Mouse (Mus musculus) intestine, embryonic 16.5 days (tissue): Measurements from ENCODE around the gene Hoxa3. TPM values are rescaled to one million over a fixed set of nuclear protein-coding genes. Genes with fewer than 3 reads are reported as not detected.
A peak's percentile ranks its signal among the peaks of the same experiment; 100 is the strongest.

Experiments used
- ATAC-seq: fragments of 200-750 bp; cut with Nextera tagmentation; 2 replicates; pipeline ENCODE4 v1.8.0; 2017; ENCODE audit warnings: moderate TSS enrichment, moderate library complexity
- H3K27ac ChIP-seq: fragments of 300-500 bp; sonication (generic); 2 replicates; pipeline ENCODE4 v1.5.1; 2014; ENCODE audit warnings: mild to moderate bottlenecking, low read length
- H3K27me3 ChIP-seq: fragments of 300-500 bp; sonication (generic); replicated peaks from 2 replicates; pipeline ENCODE4 v1.6.1; 2014; ENCODE audit warnings: low read length, control low read depth, mixed read lengths; ENCODE audit not compliant: control insufficient read depth, insufficient read depth
- H3K36me3 ChIP-seq: fragments of 300-500 bp; sonication (generic); 2 replicates; pipeline ENCODE4 v1.6.1; 2014; ENCODE audit warnings: low read length, control low read depth; ENCODE audit not compliant: control insufficient read depth, insufficient read depth
- H3K4me1 ChIP-seq: fragments of 300-500 bp; sonication (generic); 2 replicates; pipeline ENCODE4 v1.6.1; 2014; ENCODE audit warnings: low read length, control low read depth, mixed read lengths; ENCODE audit not compliant: control insufficient read depth, insufficient read depth
- H3K4me2 ChIP-seq: fragments of 300-500 bp; sonication (generic); 2 replicates; pipeline ENCODE4 v1.6.1; 2014; ENCODE audit warnings: low read depth, low read length, control low read depth
- H3K4me3 ChIP-seq: fragments of 300-500 bp; sonication (generic); 2 replicates; pipeline ENCODE4 v1.5.1; 2014; ENCODE audit warnings: mild to moderate bottlenecking, low read length
- H3K9ac ChIP-seq: fragments of 300-500 bp; sonication (generic); 2 replicates; pipeline ENCODE4 v1.6.1; 2014; ENCODE audit warnings: low read depth, low read length
- H3K9me3 ChIP-seq: fragments of 300-500 bp; sonication (generic); 2 replicates; pipeline ENCODE4 v1.6.1; 2016; ENCODE audit warnings: low read length, control low read depth; ENCODE audit not compliant: control insufficient read depth
- WGBS: fragments of 180-500 bp; shearing (Covaris S2); extraction: QIAGEN DNeasy Blood & Tissue Kit; methylation state at CpG from one replicate; pipeline ENCODE4 v1.1.7; 2014; 5-methylcytosine and 5-hydroxymethylcytosine counted together
- polyA plus RNA-seq: library from polyadenylated mRNA; unstranded; fragments of >200 nt; fragmentation: Nextera tagmentation; extraction: Ambion mirVana; gene quantifications from 2 replicates; pipeline ENCODE4 v1.2.1, GENCODE M21; 2015

Hoxa3 gene
- polyA plus RNA-seq, 1 experiment from 2014 or later = 5.9 TPM

DNA sequence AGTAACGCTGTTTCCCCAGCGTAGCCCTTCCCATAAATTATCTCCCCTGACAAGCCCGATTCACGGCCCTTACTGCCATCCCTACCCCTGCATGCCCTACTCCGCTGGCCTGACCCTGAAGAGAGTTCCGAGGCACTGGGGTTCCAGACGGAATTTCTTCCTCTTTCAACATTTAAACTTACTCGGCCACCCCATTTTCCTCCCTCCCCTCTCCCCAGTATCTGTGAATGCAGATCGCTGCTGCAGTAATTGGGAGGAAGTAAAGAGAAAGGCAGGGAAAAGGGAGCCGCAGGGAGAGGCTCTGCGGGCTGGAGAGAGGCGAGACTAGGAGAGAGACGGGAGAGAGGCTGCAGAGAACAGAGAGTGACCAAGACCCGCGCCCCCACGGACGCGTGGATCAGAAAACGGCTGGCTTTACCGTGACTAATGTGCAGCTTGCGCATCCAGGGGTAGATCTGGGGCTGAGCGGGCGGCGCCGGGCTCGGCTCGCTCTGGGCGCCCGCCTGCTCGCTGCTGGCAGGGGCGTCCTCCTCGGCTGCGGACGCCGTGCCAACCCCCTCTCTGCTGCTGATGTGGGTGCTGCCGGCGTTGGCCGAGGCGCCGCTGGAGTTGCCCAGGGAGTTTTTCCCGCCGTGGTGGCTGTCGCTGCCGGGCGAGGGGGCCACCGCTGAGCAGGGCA, 9.6 kb downstream of the Hoxa3 start:
- Histone ChIP-seq H3K27ac (peak overlapping the region; percentile 65), H3K27me3 (peaks cover 16% of the 10 kb centered on the region), H3K36me3 (no peaks in the 10 kb centered on the region), H3K9ac (peak overlapping the region; percentile 81), H3K9me3 (no peaks in the 10 kb centered on the region), H3K4me2 (peak overlapping the region; percentile 74), H3K4me1 (peaks cover 29% of the 10 kb centered on the region), H3K4me3 (peak overlapping the region; percentile 60)
- peak; percentile 9 for ATAC-seq
- 5% methylated on average over 43 of the region's 46 CpGs for WGBS

GRCm38 (mm10) chr6:52203121-52203370, 10.1 kb downstream of the Hoxa3 start:
- Histone ChIP-seq H3K4me1 (peaks cover 24% of the 10 kb centered on the region), H3K4me3 (peak overlapping the region; percentile 60), H3K27me3 (peaks cover 13% of the 10 kb centered on the region), H3K9ac (peak overlapping the region; percentile 81), H3K4me2 (peak overlapping the region; percentile 74), H3K9me3 (no peaks in the 10 kb centered on the region), H3K36me3 (no peaks in the 10 kb centered on the region), H3K27ac (peak overlapping the region; percentile 65)
- ATAC-seq = no peak
- WGBS = 13% methylated on average over 10 of the region's 10 CpGs

DNA sequence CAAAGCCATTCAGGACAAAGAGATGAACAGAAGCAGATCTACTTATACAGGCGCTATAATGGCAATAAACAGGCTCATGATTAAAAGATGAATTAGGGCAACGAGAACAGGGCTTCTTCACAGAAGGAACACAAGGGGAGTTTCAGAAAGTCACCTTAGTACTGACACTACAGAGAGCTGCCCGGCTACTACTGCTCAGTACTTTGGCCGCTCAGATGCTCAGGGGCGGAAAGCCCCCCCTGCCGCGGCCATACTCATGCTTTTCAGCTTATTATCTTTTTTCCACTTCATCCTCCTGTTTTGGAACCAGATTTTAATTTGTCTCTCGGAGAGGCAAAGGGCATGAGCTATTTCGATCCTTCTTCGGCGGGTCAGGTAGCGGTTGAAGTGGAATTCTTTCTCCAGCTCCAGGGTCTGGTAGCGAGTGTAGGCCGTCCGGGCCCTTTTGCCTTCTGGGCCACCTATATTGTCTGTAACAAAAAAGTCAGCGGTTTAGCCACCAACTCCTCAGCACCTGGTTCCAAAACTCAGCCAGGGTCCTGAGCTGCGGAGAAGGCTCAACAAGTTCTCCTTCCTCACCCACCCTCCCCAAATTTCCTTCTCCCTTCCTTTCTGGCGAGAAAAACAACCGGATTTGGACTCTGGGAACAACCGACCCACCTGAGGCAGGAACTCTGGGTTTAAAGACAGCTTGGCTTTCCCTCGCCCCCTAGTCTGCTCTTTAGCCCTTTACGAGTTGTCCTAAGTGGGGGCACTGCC, 10.6 kb downstream of the Hoxa3 start:
- H3K4me3 ChIP-seq = peak overlapping the region; percentile 60
- peaks cover 13% of the 10 kb centered on the region for H3K27me3 ChIP-seq
- peak overlapping the region; percentile 74 for H3K4me2 ChIP-seq
- peak overlapping the region; percentile 81 for H3K9ac ChIP-seq
- no peaks in the 10 kb centered on the region for H3K9me3 ChIP-seq
- peak overlapping the region; percentile 65 for H3K27ac ChIP-seq
- 30% methylated on average over 22 of the region's 22 CpGs for WGBS
- ATAC-seq = no peak
- H3K36me3 ChIP-seq = no peaks in the 10 kb centered on the region
- H3K4me1 ChIP-seq = peaks cover 26% of the 10 kb centered on the region

GRCm38 (mm10) chr6:52201269-52201668, 11.9 kb downstream of the Hoxa3 start:
- 48% methylated on average over 1 of the region's 1 CpGs for WGBS
- ATAC-seq = no peak

DNA sequence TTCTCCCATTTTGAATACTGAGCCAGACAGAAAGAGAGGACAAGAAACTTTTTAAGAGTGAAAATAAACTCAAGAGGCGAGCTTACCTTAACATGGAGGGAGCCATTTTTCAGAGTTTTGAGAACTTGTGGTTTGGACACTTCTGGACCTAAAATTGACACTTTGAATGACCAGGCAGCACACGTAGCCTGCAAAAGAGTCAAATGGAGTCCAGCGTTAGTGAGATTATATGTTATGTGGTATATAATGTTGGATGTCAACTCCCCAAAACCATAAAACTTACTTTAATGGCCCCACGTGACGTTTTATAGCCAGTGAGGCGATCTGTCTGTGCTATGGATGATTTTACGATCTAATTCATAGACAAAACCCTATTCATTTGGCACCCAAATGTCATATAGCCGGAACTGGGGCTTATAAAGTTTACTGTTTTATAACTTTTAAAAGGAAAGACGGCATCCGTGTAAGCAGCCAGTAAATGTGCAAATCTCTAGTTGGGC, 12.3 kb downstream of the Hoxa3 start:
- Histone ChIP-seq H3K9me3 (no peaks in the 10 kb centered on the region), H3K4me1 (peaks cover 23% of the 10 kb centered on the region), H3K27me3 (peaks cover 8% of the 10 kb centered on the region), H3K4me2 (peak overlapping the region; percentile 53), H3K9ac (peak overlapping the region; percentile 65), H3K4me3 (peak overlapping the region; percentile 34), H3K27ac (peak overlapping the region; percentile 64), H3K36me3 (no peaks in the 10 kb centered on the region)
- 19% methylated on average over 10 of the region's 10 CpGs for WGBS
- ATAC-seq = peak; percentile 33

More at GRCm38 (mm10) chr6:52201269-52201668, 11.9 kb downstream of the Hoxa3 start:
- H3K4me2 ChIP-seq = peak overlapping the region; percentile 53
- peaks cover 10% of the 10 kb centered on the region for H3K27me3 ChIP-seq
- H3K9ac ChIP-seq = peak overlapping the region; percentile 65
- H3K4me1 ChIP-seq = peaks cover 23% of the 10 kb centered on the region
- no peaks in the 10 kb centered on the region for H3K9me3 ChIP-seq
- 0 out of 2 replicates have a peak overlapping the region, but pooled peaks have one; percentile 53 for H3K27ac ChIP-seq
- no peaks in the 10 kb centered on the region for H3K36me3 ChIP-seq
- H3K4me3 ChIP-seq = peak overlapping the region; percentile 27

GRCm38 (mm10) chr6:52200073-52200750, 12.9 kb downstream of the Hoxa3 start:
- peak overlapping the region; percentile 53 for H3K4me2 ChIP-seq
- ATAC-seq = peak; percentile 52
- peaks cover 21% of the 10 kb centered on the region for H3K4me1 ChIP-seq
- no peaks in the 10 kb centered on the region for H3K36me3 ChIP-seq
- no peaks in the 10 kb centered on the region for H3K9me3 ChIP-seq
- peaks cover 2% of the 10 kb centered on the region; the same call in 1 of the 2 replicates for H3K27me3 ChIP-seq
- 19% methylated on average over 30 of the region's 30 CpGs for WGBS
- H3K9ac ChIP-seq = peak overlapping the region; percentile 65
- H3K27ac ChIP-seq = peak overlapping the region; percentile 64
- peak overlapping the region; percentile 34 for H3K4me3 ChIP-seq

GRCm38 (mm10) chr6:52197271-52197670, 15.9 kb downstream of the Hoxa3 start:
- H3K27ac ChIP-seq = peak overlapping the region; percentile 79; the same call in 1 of the 2 replicates
- H3K4me2 ChIP-seq = peak overlapping the region; percentile 16; the same call in 1 of the 2 replicates
- no peaks in the 10 kb centered on the region for H3K9me3 ChIP-seq
- H3K27me3 ChIP-seq = no peaks in the 10 kb centered on the region; the same call in 1 of the 2 replicates
- H3K4me3 ChIP-seq = no peak overlapping the region
- H3K36me3 ChIP-seq = no peaks in the 10 kb centered on the region
- H3K4me1 ChIP-seq = peaks cover 39% of the 10 kb centered on the region
- ATAC-seq = peak; percentile 55
- WGBS = 7% methylated on average over 10 of the region's 10 CpGs
- H3K9ac ChIP-seq = no peak overlapping the region

GRCm38 (mm10) chr6:52196811-52197210, 16.3 kb downstream of the Hoxa3 start:
- Histone ChIP-seq H3K4me1 (peaks cover 39% of the 10 kb centered on the region), H3K27me3 (no peaks in the 10 kb centered on the region; the same call in 1 of the 2 replicates), H3K27ac (peak overlapping the region; percentile 4; the same call in 1 of the 2 replicates), H3K36me3 (no peaks in the 10 kb centered on the region), H3K4me2 (peak overlapping the region; percentile 16; the same call in 1 of the 2 replicates), H3K4me3 (no peak overlapping the region), H3K9me3 (no peaks in the 10 kb centered on the region), H3K9ac (no peak overlapping the region)
- no peak for ATAC-seq
- WGBS = 20% methylated on average over 9 of the region's 9 CpGs

GRCm38 (mm10) chr6:52194690-52195089, 18.4 kb downstream of the Hoxa3 start:
- H3K9me3 ChIP-seq = no peaks in the 10 kb centered on the region
- H3K27me3 ChIP-seq = no peaks in the 10 kb centered on the region; the same call in 1 of the 2 replicates
- peak overlapping the region; percentile 32 for H3K4me2 ChIP-seq
- WGBS = 17% methylated on average over 10 of the region's 10 CpGs
- ATAC-seq = no peak
- peaks cover 32% of the 10 kb centered on the region for H3K4me1 ChIP-seq
- peak overlapping the region; percentile 52 for H3K9ac ChIP-seq
- peak overlapping the region; percentile 67 for H3K27ac ChIP-seq
- no peak overlapping the region for H3K4me3 ChIP-seq
- H3K36me3 ChIP-seq = no peaks in the 10 kb centered on the region
